Mouse (Mus musculus) gastrocnemius, postnatal 25 days (tissue): ENCODE measurements at regions not wholly inside any gene's neighbourhood (a gene's known extent, or its start where the extent isn't known, plus 50 kb on each side); places are given as distances from the start of the nearest gene placed in this dataset.

Experiments
- DNase-seq: peaks from one replicate; pipeline ENCODE4 v3.0.0; 2022

GRCm38 (mm10) chr2:131436149-131436548, 55.1 kb upstream of the Smox start:
- no peak for DNase-seq

GRCm38 (mm10) chr2:131430474-131430873, 60.8 kb upstream of the Smox start:
- DNase-seq: no peak

GRCm38 (mm10) chr2:131428089-131428488, 63.2 kb upstream of the Smox start:
- DNase-seq: no peak

- DNase-seq: no peak
Measured at GRCm38 (mm10) chr2:131426941-131427340, 64.4 kb upstream of the Smox start.

- no peak for DNase-seq
Measured at GRCm38 (mm10) chr2:131423616-131424320, 67.5 kb upstream of the Smox start.

GRCm38 (mm10) chr2:131422907-131423445, 68.3 kb upstream of the Smox start:
- peak; percentile 40 for DNase-seq

GRCm38 (mm10) chr2:131418130-131418529, 65.4 kb upstream of the Rnf24 start:
- DNase-seq: no peak

- DNase-seq: no peak
Measured at GRCm38 (mm10) chr2:131417472-131417871, 64.8 kb upstream of the Rnf24 start.

- peak; percentile 39 for DNase-seq
Measured at GRCm38 (mm10) chr2:131416482-131416881, 63.8 kb upstream of the Rnf24 start.

- no peak for DNase-seq
Measured at GRCm38 (mm10) chr2:131410906-131411520, 58.3 kb upstream of the Rnf24 start.

GRCm38 (mm10) chr2:131407337-131407736, 54.6 kb upstream of the Rnf24 start:
- no peak for DNase-seq

- no peak for DNase-seq
Measured at GRCm38 (mm10) chr2:131404218-131404555, 51.5 kb upstream of the Rnf24 start.

GRCm38 (mm10) chr2:131403543-131404217, 51.0 kb upstream of the Rnf24 start:
- DNase-seq: no peak
